14 mouse cellular contexts compared by ENCODE assay signal in the genomic region with DNA sequence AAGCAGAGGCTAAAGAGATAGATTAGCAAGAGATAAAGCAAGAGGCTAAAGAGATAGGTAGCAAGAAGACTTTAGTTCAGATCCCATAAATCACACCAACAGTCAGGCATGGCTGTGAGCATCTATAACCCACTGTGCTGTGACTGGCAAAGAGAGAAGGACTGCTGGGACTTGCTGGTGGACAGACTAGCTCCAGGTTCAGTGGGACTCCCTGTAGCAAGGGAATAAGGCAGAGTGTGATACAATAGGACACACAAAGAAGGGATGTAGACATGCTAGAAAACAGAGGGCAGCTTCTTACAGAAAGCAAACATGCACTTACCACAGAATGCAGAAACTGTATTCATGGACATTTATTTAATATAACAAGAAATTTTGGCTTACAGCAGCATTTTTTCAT.
"Had no signal": no experiment of that assay in that cellular context is flagged by ENCODE, and none has a peak within 500 bp of the region (broad histone marks: within the 10 kb centered on the region; RNA-seq: fewer than 3 reads in every experiment).

No protein-coding gene starts in this region.

- H3K4me1 ChIP-seq: stomach, embryonic 15.5 days had no signal

- H3K27ac ChIP-seq: liver, embryonic 15.5 days; midbrain, embryonic 12.5 days; stomach, embryonic 15.5 days; stomach, postnatal 0 days had no signal

- H3K36me3 ChIP-seq: liver, embryonic 15.5 days; midbrain, embryonic 12.5 days; stomach, embryonic 15.5 days had no signal

- DNase-seq: liver, postnatal 0 days; lung, embryonic 14.5 days; lung, postnatal 10 days; lung, postnatal 4 days; midbrain, embryonic 14.5 days; right cerebral cortex, postnatal 14 days; thymus, adult 2 months; thymus, postnatal 25 days; thymus, postnatal 4 days had no signal

- H3K4me3 ChIP-seq: liver, embryonic 15.5 days; megakaryocyte, embryonic 14.5 days; midbrain, embryonic 12.5 days; stomach, embryonic 15.5 days had no signal

- H3K9ac ChIP-seq: liver, embryonic 15.5 days; liver, postnatal 0 days; lung, embryonic 14.5 days; midbrain, embryonic 12.5 days; stomach, embryonic 15.5 days had no signal

- H3K4me2 ChIP-seq: liver, embryonic 15.5 days; lung, embryonic 14.5 days; midbrain, embryonic 12.5 days; stomach, embryonic 15.5 days had no signal

- H3K27me3 ChIP-seq: liver, embryonic 15.5 days; megakaryocyte, embryonic 14.5 days; midbrain, embryonic 12.5 days; stomach, embryonic 15.5 days had no signal

- ATAC-seq: liver, postnatal 0 days had no signal

- H3K9me3 ChIP-seq: liver, embryonic 15.5 days; megakaryocyte, embryonic 14.5 days; midbrain, embryonic 12.5 days; stomach, embryonic 15.5 days had no signal
